Mouse (Mus musculus) ES-CJ7 (cell line): ENCODE measurements at regions not wholly inside any gene's neighbourhood (a gene's known extent, or its start where the extent isn't known, plus 50 kb on each side); places are given as distances from the start of the nearest gene placed in this dataset.

Experiments
- DNase-seq: peaks from one replicate; pipeline ENCODE4 v3.0.0; 2011; ENCODE audit warnings: low read depth, low spot score

GRCm38 (mm10) chr2:170294657-170295056 is 133.0 kb downstream of the Bcas1 start:
- no peak for DNase-seq

- no peak for DNase-seq
Observed at GRCm38 (mm10) chr2:170291841-170292655, 135.6 kb downstream of the Bcas1 start.

DNA sequence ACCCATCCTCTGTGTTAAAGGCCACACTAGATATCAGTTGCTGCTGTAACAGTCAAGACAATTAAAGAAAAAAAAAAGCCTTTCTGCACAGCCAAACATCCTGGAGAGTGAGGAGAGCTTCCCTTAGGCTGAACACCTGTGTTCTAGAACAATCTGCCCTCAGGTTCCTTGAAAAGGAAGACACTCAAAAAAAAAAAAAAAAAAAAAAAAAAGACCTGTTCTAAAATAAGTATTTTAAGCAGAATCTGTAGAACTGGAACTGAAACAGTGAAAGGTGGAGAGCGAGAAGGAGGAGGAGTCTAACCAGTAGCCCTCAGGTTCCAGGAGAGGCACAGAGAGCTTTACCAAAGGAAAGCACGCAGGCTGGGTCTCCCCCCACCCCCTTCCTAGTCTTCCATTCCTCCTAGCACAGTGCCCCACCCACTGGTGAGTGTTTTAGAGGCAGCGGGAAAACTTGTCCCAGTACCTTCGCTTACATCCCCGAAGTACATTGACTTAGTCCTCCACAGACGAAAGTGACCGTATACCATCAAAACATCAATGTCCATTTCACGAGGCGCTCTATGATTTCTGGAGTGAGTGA is 138.2 kb downstream of the Bcas1 start:
- peak; percentile 54 for DNase-seq

- no peak for DNase-seq
Observed at GRCm38 (mm10) chr2:170288787-170289186, 138.9 kb downstream of the Bcas1 start.

- no peak for DNase-seq
Observed at GRCm38 (mm10) chr2:170288196-170288595, 139.4 kb downstream of the Bcas1 start.

- no peak for DNase-seq
Observed at GRCm38 (mm10) chr2:170287301-170287885, 139.5 kb upstream of the Zfp217 start.

GRCm38 (mm10) chr2:170286773-170287172 is 138.9 kb upstream of the Zfp217 start:
- DNase-seq = no peak

DNA sequence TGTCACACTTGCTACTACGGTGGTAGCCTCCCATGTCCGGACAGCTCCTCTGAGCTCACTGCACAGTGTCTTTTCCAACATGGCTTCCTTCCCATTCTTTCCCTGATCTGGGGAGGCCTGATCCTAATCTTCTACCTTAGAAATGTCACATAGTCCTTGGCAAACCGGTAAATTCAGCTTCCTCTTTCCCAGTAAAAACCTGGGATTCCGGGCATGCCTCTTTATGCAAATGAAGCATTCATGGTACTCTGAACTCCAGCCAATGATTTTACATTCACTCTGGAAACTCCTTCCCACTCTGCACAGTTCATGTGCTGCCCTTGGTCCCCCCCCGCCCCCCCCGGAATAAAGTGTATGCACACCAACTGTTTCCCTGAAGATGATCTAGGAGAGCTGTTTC is 134.6 kb upstream of the Zfp217 start:
- DNase-seq = peak; percentile 51

- DNase-seq = no peak
Observed at GRCm38 (mm10) chr2:170281311-170282008, 133.6 kb upstream of the Zfp217 start.

DNA sequence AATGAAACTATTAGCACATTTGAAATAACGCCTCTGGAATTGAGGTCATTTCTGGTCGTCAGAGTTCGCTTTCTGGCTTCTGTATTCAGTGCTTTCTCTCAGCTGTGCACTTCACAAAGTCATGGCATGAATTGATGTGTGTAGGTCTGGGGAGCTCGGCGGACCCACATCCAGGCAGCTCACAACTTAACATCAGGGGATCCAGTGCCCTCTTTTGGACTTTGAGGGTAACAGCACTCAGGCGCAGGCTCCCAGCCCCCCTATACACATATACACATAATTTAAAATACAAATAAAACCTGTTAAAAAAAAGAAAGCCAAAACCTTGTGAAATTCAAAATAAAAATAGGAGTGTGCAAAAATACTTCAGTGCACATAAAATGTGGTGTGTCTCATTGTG is 132.8 kb upstream of the Zfp217 start:
- DNase-seq = peak; percentile 42

GRCm38 (mm10) chr2:170277896-170278295 is 130.0 kb upstream of the Zfp217 start:
- DNase-seq = no peak

- DNase-seq = no peak
Observed at GRCm38 (mm10) chr2:170277182-170277767, 129.4 kb upstream of the Zfp217 start.

DNA sequence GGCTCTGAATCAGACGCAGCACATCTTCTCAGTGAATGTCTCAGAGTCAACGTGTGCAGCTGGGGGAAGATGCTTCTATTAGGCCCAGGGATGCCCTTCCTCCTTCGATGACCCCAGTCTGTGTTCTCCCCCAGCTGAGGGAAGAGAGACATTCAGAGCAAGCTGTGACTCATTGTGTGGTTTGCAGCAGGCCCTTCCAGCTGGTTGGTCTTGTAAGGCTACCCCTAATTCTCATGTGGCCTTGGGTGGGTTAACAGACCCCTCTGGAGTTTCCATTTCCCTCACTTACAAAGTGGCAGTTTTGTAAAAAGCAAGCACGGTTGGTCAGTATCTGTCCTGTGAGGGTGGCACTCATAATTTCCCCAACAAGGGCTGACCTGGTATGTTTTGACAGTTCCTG is 127.8 kb upstream of the Zfp217 start:
- DNase-seq = no peak

GRCm38 (mm10) chr2:170269926-170270577 is 122.1 kb upstream of the Zfp217 start:
- DNase-seq = no peak

DNA sequence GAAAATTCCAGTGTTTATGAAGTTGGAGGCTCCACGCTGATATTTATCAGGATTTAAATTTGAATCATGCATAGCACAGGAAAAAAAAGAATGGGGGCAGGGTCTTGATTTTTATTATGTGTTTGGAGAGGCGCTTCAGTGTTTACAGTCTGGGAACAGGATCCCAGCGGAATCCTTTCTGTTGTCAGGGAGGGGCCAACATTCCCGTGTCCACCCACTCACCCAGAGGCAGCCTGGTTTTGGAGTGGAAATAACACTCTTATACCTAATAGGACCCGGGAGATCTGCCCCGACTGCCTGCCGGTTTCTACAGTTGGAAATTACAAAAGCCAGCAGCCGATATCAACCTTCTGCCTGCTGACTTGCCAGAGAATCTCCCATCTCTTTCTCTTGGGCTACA is 120.2 kb upstream of the Zfp217 start:
- DNase-seq = no peak

GRCm38 (mm10) chr2:170267152-170267551 is 119.2 kb upstream of the Zfp217 start:
- DNase-seq = no peak

- DNase-seq = peak; percentile 80
Observed at GRCm38 (mm10) chr2:170266407-170267101, 118.7 kb upstream of the Zfp217 start.

- no peak for DNase-seq
Observed at GRCm38 (mm10) chr2:170263594-170263993, 115.7 kb upstream of the Zfp217 start.

- peak; percentile 74 for DNase-seq
Observed at GRCm38 (mm10) chr2:170261191-170261590, 113.3 kb upstream of the Zfp217 start.

DNA sequence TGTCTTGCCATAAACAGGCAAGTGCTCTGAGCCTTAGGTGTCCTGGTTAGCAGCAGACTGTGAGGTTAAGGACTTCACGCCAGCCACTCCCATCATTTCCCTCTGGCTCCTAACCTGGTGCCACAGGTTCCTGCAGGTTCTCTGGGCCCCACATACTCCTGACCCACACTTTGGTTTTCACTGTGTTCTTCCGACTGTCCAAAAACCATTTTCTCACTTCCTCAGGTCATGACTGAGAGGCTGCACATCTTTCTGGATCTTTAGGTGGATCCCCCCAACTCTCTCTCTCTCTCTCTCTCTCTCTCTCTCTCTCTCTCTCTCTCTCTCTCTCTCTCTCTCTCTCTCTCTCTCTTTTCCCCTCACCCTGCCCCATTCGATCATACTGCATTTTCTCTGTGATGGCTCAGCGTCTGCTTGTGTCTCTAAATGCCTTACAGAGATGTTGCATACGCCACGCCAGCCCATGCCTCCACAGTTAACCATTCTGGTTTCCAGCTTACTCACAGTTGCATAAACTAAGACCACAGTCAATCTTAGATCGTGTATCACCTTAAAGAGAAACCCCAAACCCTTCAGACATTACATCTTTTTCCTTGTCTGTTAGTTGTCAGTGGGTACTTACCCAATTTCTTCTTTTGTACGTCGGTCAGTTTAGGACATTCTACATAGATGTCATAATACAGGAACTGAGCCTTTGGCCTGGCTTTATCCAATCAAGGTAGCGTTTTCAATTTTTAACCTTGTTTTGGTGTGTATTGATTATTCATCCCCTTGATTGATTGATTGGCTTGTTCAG is 112.0 kb upstream of the Zfp217 start:
- DNase-seq = no peak
